Mouse (Mus musculus): ENCODE data around the gene Sept7. TPM values are rescaled to one million over a fixed set of nuclear protein-coding genes. Genes with fewer than 3 reads are reported as not detected.
A peak's percentile ranks its signal among the peaks of the same experiment; 100 is the strongest.

The Sept7 gene
- total and polyA plus RNA-seq, 3 experiments: 66.7 to 254 (median 67.0) TPM

GRCm38 (mm10) chr9:25251611-25252282 lies 492 bp upstream of the Sept7 start (continued):
- no peak for TF ChIP-seq CTCF (IDR thresholded peaks at IDR 0.05 in 2 of 3, conservative IDR thresholded peaks at IDR 0.05 in 1 of 3; ENCODE audit: control insufficient read depth in 1 of 3, insufficient read depth in 1 of 3, low read depth in 2 of 3, low read length in 3 of 3, poor library complexity in 1 of 3, severe bottlenecking in 1 of 3)
- TF ChIP-seq MXI1 (IDR thresholded peaks at IDR 0.05; ENCODE audit: low read depth, low read length): no peak; the same call in 1 of the 2 replicates
- no peak for TF ChIP-seq BHLHE40 (IDR thresholded peaks at IDR 0.05; ENCODE audit: borderline replicate concordance, low read depth, low read length)
- no peak for TF ChIP-seq SMC3 (IDR thresholded peaks at IDR 0.05; ENCODE audit: low read depth, low read length)
- no peak; the same call in 1 of the 2 replicates for TF ChIP-seq KAT2A (conservative IDR thresholded peaks at IDR 0.05; ENCODE audit: low read depth, low read length)
- TF ChIP-seq RAD21 (IDR thresholded peaks at IDR 0.05; ENCODE audit: low read depth, low read length): no peak
- no peak for TF ChIP-seq ZMIZ1 (IDR thresholded peaks at IDR 0.05; ENCODE audit: low read depth, low read length)
- peak; percentile 76; the same call in 1 of the 2 replicates for TF ChIP-seq MAZ (IDR thresholded peaks at IDR 0.05; ENCODE audit: low read depth, low read length)
- no peak for TF ChIP-seq TAL1 (IDR thresholded peaks at IDR 0.05; ENCODE audit: low read length)
- no peak for TF ChIP-seq MAFK (IDR thresholded peaks at IDR 0.05; ENCODE audit: borderline replicate concordance, low read depth, low read length)
- peak; percentile 56 to 70; a peak in 3 of 4 replicates for TF ChIP-seq POLR2A (IDR thresholded peaks at IDR 0.05; ENCODE audit: control insufficient read depth in 1 of 2, insufficient read depth in 1 of 2, low read depth in 1 of 2, low read length in 2 of 2, poor library complexity in 1 of 2)
- no peak for TF ChIP-seq ELF1 (IDR thresholded peaks at IDR 0.05; ENCODE audit: low read depth, low read length)
- TF ChIP-seq TBP (IDR thresholded peaks at IDR 0.05; ENCODE audit: low read depth, low read length): peak; percentile 30; the same call in 1 of the 2 replicates
- TF ChIP-seq ETS1 (IDR thresholded peaks at IDR 0.05; ENCODE audit: low read depth, low read length): peak; percentile 38; the same call in 1 of the 2 replicates

DNA sequence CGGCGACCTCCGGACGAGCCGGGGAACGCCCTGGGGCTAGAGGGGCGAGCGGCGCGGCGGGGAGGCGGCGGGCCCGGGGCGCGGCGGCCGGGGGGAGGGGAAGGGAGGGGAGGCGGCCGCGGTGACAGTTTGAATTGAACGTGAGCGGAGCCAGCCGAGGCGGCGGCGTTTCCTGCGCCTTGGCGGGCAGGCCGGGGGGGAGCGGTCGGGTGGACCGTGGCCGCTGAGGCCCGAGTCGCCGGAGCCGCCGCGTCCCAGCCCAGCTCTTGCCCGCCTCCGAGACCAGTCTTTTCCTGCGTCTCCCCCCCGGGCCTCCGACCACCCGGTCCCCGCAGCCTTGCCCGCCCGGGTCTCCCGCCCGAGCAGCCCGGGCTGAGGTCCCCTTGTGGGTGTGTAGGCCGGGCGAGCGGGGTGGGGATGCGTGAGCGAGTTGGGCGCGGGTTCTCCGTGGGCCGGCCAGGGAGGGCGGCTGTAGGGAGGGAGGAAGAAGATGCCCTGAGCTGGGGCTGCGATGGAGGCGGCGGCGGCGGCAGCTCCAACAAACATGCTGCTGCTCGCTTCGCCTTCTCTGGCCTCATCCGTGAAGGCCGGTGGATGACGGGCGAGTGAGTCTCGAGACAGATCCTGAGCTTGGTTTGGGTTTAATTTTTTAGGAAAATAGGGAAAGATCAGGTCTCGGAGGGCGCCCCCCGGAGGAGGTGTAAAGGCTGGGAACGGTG lies 679 bp downstream of the Sept7 start:
- peaks cover 0 to 32% of the 10 kb centered on the region in 2 experiments; a peak in 2 of 4 replicates for H3K36me3 ChIP-seq (ENCODE audit: control insufficient read depth in 1 of 2, insufficient read depth in 2 of 2, low read length in 2 of 2)
- peak; percentile 56 for DNase-seq (ENCODE audit: low read depth, low spot score)
- peaks cover 35% of the 10 kb centered on the region for H3K79me2 ChIP-seq (ENCODE audit: control insufficient read depth, insufficient read depth, low read length, poor library complexity)
- peak overlapping the region; percentile 56 for H3K27ac ChIP-seq (ENCODE audit: control insufficient read depth, low read depth, low read length)
- H3K4me1 ChIP-seq (ENCODE audit: control insufficient read depth in 1 of 2, insufficient read depth in 2 of 2, low read length in 2 of 2): peaks cover 0 to 11% of the 10 kb centered on the region in 2 experiments; a peak in 3 of 4 replicates
- no peaks in the 10 kb centered on the region for H3K9me3 ChIP-seq (replicated peaks; ENCODE audit: insufficient read depth, low read length)
- H3K4me3 ChIP-seq (ENCODE audit: control insufficient read depth in 1 of 2, insufficient read depth in 1 of 2, low read depth in 2 of 2, low read length in 2 of 2): peak overlapping the region; percentile 59 to 95
- H3K9ac ChIP-seq (ENCODE audit: control insufficient read depth, low read depth, low read length, poor library complexity, severe bottlenecking): peak overlapping the region; percentile 97
- H3K27me3 ChIP-seq (ENCODE audit: control insufficient read depth in 1 of 2, insufficient read depth in 2 of 2, low read length in 2 of 2): no peaks in the 10 kb centered on the region
- no peak for TF ChIP-seq TBP (IDR thresholded peaks at IDR 0.05; ENCODE audit: low read depth, low read length)
- no peak for TF ChIP-seq CHD2 (IDR thresholded peaks at IDR 0.05; ENCODE audit: low read length)
- no peak for TF ChIP-seq MAFK (IDR thresholded peaks at IDR 0.05; ENCODE audit: borderline replicate concordance, low read depth, low read length)
- no peak for TF ChIP-seq KAT2A (conservative IDR thresholded peaks at IDR 0.05; ENCODE audit: low read depth, low read length)
- peak; percentile 66; the same call in 1 of the 2 replicates for TF ChIP-seq MAZ (IDR thresholded peaks at IDR 0.05; ENCODE audit: low read depth, low read length)
- no peak for TF ChIP-seq RCOR1 (IDR thresholded peaks at IDR 0.05; ENCODE audit: low read depth, low read length)
- TF ChIP-seq NRF1 (IDR thresholded peaks at IDR 0.05; ENCODE audit: insufficient read depth, low read depth, low read length, poor library complexity, severe bottlenecking): no peak
- no peak for TF ChIP-seq MYC (IDR thresholded peaks at IDR 0.05; ENCODE audit: low read depth, low read length)
- peak in 2 of 3 experiments; percentile 40 to 54; a peak in 4 of 6 replicates for TF ChIP-seq CTCF (IDR thresholded peaks at IDR 0.05 in 2 of 3, conservative IDR thresholded peaks at IDR 0.05 in 1 of 3; ENCODE audit: control insufficient read depth in 1 of 3, insufficient read depth in 1 of 3, low read depth in 2 of 3, low read length in 3 of 3, poor library complexity in 1 of 3, severe bottlenecking in 1 of 3)
- TF ChIP-seq ZKSCAN1 (IDR thresholded peaks at IDR 0.05; ENCODE audit: low read depth, low read length): no peak
- TF ChIP-seq MAX (IDR thresholded peaks at IDR 0.05; ENCODE audit: low read length): no peak
- TF ChIP-seq ZC3H11A (IDR thresholded peaks at IDR 0.05; ENCODE audit: low read depth, low read length): no peak
- TF ChIP-seq ZNF384 (IDR thresholded peaks at IDR 0.05; ENCODE audit: low read depth, low read length): no peak
- peak; percentile 73 for TF ChIP-seq MXI1 (IDR thresholded peaks at IDR 0.05; ENCODE audit: low read depth, low read length)
- TF ChIP-seq POLR2AphosphoS5 (IDR thresholded peaks at IDR 0.05; ENCODE audit: borderline replicate concordance, low read depth, low read length): no peak
- TF ChIP-seq NELFE (IDR thresholded peaks at IDR 0.05; ENCODE audit: low read depth, low read length): 0 out of 2 replicates have a peak, but pooled peaks have one; percentile 14
- TF ChIP-seq BHLHE40 (IDR thresholded peaks at IDR 0.05; ENCODE audit: borderline replicate concordance, low read depth, low read length): no peak
- no peak for TF ChIP-seq POLR2A (IDR thresholded peaks at IDR 0.05; ENCODE audit: control insufficient read depth in 1 of 2, insufficient read depth in 1 of 2, low read depth in 1 of 2, low read length in 2 of 2, poor library complexity in 1 of 2)
- TF ChIP-seq EP300 (IDR thresholded peaks at IDR 0.05; ENCODE audit: low read depth in 1 of 2, low read length in 2 of 2): no peak; a peak in 1 of 4 replicates
- 0 out of 2 replicates have a peak, but pooled peaks have one; percentile 17 for TF ChIP-seq HCFC1 (IDR thresholded peaks at IDR 0.05; ENCODE audit: low read depth, low read length)
- no peak for TF ChIP-seq USF1 (IDR thresholded peaks at IDR 0.05; ENCODE audit: low read depth, low read length)
- no peak for TF ChIP-seq JUND (IDR thresholded peaks at IDR 0.05; ENCODE audit: low read depth, low read length)
- no peak for TF ChIP-seq GATA1 (IDR thresholded peaks at IDR 0.05; ENCODE audit: low read depth, low read length)
- TF ChIP-seq MEF2A (IDR thresholded peaks at IDR 0.05; ENCODE audit: extremely low read depth, insufficient replicate concordance, low read depth, low read length, poor library complexity, severe bottlenecking): no peak

All from MEL (cell line).